Mouse (Mus musculus) gastrocnemius, postnatal 4 days (tissue): ENCODE measurements around the gene Gm5475. TPM values are rescaled to one million over a fixed set of nuclear protein-coding genes. Genes with fewer than 3 reads are reported as not detected.

Source experiments
- DNase-seq, 2 experiments: peaks; one replicate each; pipeline ENCODE4 v3.0.0; 2021 to 2022; ENCODE audit warnings: low spot score in 2 of 2, mixed read lengths in 2 of 2
- total RNA-seq, 2 experiments: library from RNA; stranded (reverse); gene quantifications; 2 replicates each; pipeline ENCODE4 v1.2.3; 2021

The Gm5475 gene
- total RNA-seq, 2 experiments from 2014 or later = not detected

DNA sequence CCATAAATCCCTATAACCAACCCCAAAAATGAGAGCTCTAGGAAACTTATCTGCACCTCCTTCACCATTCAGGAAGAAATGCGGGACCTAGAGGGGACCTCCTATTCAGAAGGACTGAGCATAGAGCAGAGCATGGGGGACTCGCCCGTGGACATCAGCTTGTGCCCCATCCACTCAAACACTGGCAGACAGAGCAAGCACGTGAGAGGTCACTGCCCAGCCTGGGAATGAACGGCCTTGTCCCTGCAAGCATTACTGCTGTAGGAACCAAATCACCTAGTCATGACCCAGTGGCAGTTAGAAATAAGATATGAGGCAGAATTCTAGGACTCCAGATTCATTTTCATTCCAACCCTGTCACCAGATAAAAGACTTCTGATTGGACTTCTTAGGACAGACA is 10.2 kb upstream of the Gm5475 start:
- no peak for DNase-seq

DNA sequence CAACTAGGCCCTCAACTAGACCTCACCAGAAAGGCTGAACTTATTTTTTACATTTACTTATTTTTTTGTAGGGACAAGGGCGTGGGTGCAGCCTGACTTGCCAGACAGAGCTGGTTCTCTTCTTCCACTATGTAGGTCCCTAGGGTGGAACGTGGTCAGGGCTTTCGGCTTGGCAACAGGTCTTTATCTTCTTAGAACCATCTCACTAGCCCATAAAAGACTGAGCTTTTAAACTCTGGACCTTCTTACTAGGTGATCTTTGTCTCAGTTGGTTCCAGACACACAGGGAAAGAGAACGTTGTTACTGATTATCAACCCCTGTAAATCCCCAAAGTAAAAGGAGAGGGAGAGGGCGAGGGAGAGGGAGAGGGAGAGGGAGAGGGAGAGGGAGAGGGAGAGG is 8.6 kb upstream of the Gm5475 start:
- DNase-seq = no peak

GRCm38 (mm10) chr15:100414011-100414410 is 7.9 kb upstream of the Gm5475 start:
- DNase-seq = no peak

DNA sequence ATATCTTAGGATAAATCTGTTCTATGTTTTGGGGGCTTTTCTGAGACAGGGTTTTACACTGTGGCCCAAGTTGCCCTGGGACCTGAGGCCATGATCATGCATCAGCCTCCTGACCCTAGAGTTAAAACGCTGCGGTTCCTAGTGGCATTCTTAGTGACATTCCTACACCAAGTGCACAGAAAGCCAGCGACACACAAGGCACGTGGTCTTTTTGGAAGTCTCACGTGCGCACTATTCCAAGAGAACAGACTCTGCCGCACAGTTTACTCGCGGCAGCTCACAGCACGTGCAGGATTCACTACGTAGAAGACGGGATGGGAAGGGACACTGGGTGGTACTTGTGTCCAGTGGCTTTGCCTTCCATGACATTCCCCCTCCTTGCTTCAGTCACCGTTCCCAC is 7.0 kb upstream of the Gm5475 start:
- no peak for DNase-seq

GRCm38 (mm10) chr15:100415684-100416083 is 6.3 kb upstream of the Gm5475 start:
- no peak for DNase-seq

- no peak for DNase-seq
These were observed 4.0 kb upstream of the Gm5475 start for GRCm38 (mm10) chr15:100417854-100418450.

- DNase-seq = no peak
These were observed 2.6 kb upstream of the Gm5475 start for GRCm38 (mm10) chr15:100419311-100419710.

DNA sequence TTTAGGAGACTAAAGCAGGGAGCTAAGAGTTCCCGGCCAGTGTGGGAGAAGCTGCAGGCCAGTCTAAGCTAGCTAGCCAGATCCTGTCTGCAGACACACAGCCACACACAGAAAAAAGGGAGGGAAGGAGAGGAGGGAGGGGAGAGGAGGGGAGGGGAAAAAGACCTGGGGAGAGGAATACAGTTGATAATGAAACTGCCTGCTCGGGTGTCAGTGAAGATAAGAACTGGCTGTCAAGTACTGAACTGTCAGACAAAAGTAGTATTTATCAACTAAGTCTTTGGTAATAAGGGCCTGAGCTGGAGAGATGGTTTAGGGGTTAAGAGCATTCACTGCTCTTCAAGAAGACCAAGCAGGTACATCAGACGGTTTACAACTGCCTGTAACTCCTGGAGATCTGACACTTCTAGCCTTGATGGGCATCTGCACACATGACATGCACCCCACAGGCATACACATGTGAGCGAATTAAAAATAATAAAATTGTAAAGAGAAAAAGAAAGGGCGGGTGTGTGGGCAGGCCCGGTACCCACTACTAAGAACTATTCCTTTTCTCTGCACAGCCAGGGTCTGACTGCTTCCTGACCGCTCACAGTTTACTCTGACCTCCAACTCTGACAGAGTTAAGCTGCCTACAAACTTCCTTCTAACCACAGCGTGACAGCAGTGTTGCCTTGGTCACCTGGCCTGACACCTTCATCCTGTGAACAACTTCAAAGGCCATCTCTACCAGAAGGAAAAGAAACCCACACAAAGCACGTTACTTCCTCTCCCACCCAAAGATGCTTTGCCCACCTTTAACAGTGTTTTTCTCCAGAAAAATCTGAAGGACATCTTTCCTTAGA is 1.8 kb upstream of the Gm5475 start:
- DNase-seq = no peak

- DNase-seq = no peak
These were observed 739 bp upstream of the Gm5475 start for GRCm38 (mm10) chr15:100421059-100421757.

DNA sequence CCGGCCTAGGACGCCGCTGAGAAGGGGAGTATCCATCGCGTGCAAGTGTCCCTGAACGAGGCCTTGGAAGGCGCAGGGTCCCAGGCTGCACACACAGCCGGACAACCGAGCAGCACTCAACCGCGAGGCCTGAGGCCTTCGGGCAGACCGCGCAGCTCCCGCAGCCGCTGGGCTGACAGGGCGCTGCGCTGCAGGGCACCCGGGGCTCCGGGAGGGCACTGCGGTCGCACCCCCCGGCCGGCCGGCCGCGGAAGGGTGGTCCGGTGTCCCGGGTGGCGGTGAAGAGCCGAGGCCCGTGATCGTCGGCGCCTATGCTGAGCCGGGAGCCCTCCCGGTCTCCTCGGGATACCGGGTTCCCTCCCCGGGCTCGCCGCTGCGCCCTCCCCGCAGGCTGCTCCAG is 529 bp downstream of the Gm5475 start:
- DNase-seq = no peak

DNA sequence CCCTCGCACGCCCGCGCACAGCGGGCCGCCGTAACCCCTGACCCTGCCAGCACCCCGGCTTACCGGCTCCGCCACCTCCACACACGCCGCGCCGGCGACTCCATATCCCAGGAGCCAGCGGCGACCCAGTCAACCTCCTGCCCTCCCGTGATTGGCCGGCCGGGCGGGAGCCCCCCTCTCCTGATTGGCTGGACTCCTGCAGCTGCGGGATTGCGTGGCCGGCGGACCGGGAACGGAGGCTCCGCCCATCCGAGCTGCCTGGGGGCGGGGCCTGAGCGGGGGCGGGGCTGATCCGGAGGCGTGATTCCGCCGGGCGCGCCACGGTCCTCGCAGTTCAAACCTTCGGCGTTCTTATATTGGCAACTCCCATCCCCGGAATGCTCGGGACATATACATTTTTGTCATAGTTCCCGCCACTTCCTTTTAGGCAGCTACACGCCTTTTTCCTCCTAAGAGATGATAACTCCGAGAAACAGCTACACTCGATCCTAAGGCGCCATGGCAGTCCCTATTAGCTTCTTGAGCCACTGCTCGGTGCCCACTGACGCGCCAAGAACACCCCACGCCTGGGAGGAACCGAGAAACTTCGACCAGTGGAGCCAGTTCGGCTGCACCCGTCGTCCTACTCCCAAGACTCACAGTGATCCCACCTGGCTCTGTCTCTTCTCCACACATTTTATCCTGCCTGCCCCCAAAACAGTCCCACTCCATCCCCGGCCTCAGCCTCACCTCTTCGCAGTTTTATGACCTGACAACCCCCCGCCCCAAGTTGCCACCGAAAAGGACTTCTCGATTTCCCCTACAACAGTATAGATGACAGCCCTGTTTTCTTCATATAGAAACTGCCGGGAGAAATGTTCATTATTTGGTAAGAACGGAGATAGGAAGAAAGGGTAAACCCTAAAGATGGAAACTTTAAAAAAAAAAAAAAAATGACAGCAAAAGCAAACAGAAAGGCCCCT is 1.2 kb downstream of the Gm5475 start:
- DNase-seq = peak; percentile 95 to 96

GRCm38 (mm10) chr15:100423916-100424315 is 2.0 kb downstream of the Gm5475 start:
- no peak for DNase-seq

GRCm38 (mm10) chr15:100424396-100425122 is 2.6 kb downstream of the Gm5475 start, which contains the start of gene Slc11a2:
Slc11a2 (minus strand) TSS chr15:100425072.
- DNase-seq = no peak

DNA sequence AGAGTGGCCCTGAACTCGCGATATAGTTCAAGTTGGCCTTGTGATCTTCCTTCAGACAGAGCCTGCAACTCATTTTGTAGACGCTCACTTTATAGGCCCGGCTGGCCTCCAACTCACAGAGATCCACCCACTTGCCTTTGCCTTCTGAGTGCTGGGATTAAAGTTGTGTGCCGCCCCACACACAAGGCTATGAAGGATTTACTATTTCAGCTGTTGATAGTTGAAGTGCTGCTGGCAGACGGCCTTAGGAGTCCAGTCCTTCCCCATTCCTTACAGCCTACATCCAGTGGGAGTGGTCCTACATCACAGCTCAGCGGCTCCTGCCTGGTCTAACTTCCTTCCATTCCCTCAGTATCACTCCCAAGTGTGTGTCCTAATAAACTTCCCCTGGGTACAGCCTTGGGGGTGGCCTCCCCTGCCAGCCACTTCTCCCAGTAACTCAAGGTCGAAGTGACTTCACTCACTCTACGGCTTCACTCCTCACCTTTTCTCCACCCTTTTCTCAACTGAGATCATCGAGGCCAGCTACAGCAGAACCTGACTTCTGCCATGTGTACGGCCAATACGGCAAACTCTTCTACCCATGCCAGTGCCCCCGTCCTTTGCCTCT is 6.5 kb downstream of the Gm5475 start:
- DNase-seq = peak in 1 of 2 experiments; percentile 42

- DNase-seq = no peak
These were observed 8.1 kb downstream of the Gm5475 start for GRCm38 (mm10) chr15:100429959-100430565.

- no peak for DNase-seq
These were observed 11.3 kb downstream of the Gm5475 start for GRCm38 (mm10) chr15:100433234-100433633.

- DNase-seq = no peak
These were observed 14.2 kb downstream of the Gm5475 start for GRCm38 (mm10) chr15:100436112-100436511.

GRCm38 (mm10) chr15:100436518-100436917 is 14.6 kb downstream of the Gm5475 start:
- no peak for DNase-seq
